Mouse (Mus musculus): ENCODE measurements around the gene Smyd1.

DNA sequence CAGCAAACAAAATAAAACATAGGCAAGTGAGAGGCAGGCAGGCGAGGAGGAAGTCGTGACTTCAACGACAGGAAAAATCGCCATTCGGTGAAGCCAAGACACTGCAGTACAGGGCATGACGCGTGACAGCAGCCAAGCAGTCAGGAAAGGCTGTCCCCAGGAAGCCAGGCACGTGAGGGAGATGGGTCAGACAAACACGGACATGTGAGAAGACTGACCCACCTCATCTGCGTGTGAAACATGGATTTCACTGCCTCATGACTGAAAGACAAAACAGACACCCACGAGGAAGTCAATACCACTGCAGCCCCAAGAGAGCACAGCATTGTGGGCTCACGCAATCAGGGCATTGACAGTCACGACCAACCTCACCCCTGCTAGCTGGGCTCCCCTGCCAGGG, 86.9 kb downstream of the Smyd1 start:
- TF ChIP-seq POLR2A (IDR thresholded peaks at IDR 0.05; ENCODE audit: control insufficient read depth, low read depth, low read length) (no peak), CTCF (IDR thresholded peaks at IDR 0.05; ENCODE audit: control insufficient read depth, insufficient read depth, insufficient replicate concordance, low read depth, low read length) (no peak)
